Mouse (Mus musculus) left cerebral cortex, postnatal 4 days (tissue): ENCODE measurements at regions not wholly inside any gene's neighbourhood (a gene's known extent, or its start where the extent isn't known, plus 50 kb on each side); places are given as distances from the start of the nearest gene placed in this dataset.
"Not testable (repeated sequence)": the region's sequence is repeated elsewhere in the genome, so short reads cannot be mapped to it uniquely, and the experiment has no call there.

Experiments
- DNase-seq: peaks from one replicate; pipeline ENCODE4 v3.0.0-alpha.2; 2022
- intact Hi-C: fragments of 180-260 bp; cut with DNase I; formaldehyde crosslinking; loops from one replicate; pipeline ENCODE4 v1.15.1; 2025

DNA sequence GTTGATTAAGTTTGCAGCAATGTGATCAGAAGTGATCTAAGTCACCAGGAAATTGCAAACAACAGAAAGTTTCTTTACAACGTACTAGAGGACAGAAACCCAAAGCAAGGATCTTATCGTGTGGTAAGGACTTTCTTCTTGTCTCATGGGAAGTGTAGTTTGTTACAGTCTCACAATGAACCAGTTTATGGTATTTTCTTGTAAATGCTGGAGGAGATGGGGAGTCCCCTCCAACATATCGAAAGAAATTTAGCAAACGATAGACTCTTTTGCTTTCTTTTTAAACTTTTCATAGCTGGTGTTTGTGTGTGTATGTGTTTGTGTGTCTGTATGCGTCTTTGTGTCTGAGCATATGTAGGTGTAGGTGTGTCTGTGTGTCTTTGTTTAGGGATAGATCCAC, 453.0 kb upstream of the Dab2 start:
- intact Hi-C loops = loop anchor here (10.0 kb wide), 1 partner anchor 802 kb away; no protein-coding TSS in a partner anchor
- DNase-seq = no peak

DNA sequence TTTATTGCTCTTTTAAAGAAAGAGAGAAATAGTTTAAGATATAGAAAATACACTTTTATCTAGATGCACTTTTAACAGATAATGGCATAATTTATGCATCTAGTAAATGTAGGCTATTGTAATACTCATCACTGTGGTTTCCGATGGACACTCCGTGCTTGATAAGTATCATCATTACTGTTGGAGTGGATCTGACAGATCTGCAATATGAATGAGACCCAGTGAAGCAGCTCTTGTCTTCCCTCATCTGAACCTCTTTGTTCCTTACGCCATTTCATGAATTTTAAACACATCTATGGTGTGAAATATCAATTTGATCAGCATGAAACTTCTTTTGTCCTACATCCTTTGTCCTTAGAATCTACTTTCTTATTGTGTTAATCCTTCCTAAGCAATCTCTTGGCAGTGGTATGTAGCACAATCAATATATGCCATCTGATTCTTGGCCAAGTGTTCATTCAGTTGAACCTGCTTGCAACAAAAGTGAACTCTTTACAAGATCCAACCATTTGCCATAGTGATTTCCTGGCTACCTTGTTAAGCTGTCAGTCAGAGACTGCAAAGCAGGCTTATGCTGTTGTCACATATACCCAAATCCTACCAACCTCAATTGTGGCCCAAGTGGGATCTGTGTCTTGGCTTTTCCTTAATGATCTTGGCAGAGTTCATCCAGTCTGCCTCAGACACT, 452.0 kb upstream of the Dab2 start:
- no peak for DNase-seq
- intact Hi-C loops = loop anchor here (10.0 kb wide), 1 partner anchor 803 kb away; no protein-coding TSS in a partner anchor

DNA sequence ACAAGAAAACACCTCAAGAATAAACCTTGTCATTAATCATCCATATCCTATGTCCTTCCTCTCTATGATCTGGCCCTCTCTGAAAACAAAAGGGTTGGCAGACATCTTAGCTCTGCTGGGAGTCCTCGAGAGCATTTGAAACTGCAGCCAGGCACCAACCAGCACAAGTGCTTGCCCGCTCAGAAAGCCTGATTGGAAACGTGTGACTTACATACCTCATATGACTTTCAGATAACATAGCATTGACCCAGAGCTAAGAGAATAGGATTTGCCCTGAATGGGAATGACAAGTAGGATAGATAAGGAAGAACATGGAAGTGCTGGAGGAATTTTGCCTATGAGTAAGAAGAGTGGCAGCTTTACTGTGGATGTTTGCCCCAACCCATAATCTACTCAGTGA, 447.1 kb upstream of the Dab2 start:
- DNase-seq = no peak

GRCm38 (mm10) chr15:5869289-5869688, 430.3 kb upstream of the Dab2 start:
- no peak for DNase-seq
- intact Hi-C loops = no loop called here

More for the DNA sequence above, 447.1 kb upstream of the Dab2 start:
- intact Hi-C loops = no loop called here

DNA sequence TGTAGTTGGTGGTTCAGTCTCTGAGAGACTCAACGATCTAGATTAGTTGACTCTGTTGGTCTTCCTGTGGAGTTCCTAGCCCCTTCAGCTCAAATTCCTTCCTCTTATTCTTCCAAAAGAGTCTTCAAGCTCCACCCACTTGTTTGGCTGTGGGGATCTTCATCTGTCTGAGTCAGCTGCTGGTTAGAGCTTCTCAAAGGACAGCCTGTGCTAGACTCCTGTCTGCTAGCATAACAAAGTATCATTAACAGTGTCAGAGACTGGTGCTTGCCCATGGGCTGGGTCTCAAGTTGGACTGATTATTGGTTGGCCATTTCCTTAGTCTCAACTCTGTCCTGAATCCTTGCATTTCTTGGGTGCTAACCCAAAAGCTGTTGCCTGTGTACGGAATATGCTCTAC, 429.7 kb upstream of the Dab2 start:
- no peak for DNase-seq
- intact Hi-C loops = no loop called here

GRCm38 (mm10) chr15:5872042-5872441, 427.5 kb upstream of the Dab2 start:
- DNase-seq = no peak
- intact Hi-C loops = no loop called here

GRCm38 (mm10) chr15:5877749-5878148, 421.8 kb upstream of the Dab2 start:
- intact Hi-C loops = no loop called here
- no peak for DNase-seq

DNA sequence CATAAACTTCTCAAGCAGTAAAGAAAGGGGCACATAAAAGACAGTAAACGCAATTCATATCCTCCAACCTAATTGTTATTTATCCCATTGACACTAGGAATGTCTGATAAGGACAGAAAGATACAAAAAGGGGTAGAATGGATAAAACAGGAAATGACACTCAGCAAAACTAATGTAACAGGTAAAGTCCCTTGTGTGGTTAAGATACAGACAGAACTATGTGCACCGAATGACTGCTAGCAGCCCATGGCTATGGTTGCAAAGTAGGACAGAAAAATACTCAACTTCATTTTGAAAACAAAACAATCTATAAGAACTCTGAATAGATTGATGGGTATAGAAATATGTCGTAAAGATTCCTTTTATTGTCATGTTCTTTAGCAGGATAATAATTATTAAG, 408.4 kb upstream of the Dab2 start:
- no peak for DNase-seq
- intact Hi-C loops = no loop called here

DNA sequence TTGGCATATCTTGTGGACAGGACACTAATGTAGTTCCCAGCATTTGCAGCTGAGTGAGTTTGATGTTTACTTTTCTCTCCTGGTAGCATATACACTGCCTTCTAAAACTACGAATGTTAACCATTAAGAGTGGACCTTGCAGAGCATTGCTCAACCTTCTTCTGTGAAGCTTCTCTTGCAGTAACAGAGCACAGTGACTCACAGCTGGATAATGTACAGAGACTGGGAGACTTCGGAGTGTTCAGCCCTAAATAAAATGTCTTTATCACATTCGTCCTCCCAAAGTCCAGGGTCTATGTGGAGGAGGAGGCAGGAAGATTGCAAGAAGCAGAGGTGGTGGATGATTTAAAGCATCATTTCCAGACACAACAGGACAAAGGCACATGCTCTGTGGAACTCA, 407.6 kb upstream of the Dab2 start:
- intact Hi-C loops = no loop called here
- no peak for DNase-seq

GRCm38 (mm10) chr15:5895688-5896470, 403.7 kb upstream of the Dab2 start:
- DNase-seq, intact Hi-C loops: not testable (repeated sequence)

DNA sequence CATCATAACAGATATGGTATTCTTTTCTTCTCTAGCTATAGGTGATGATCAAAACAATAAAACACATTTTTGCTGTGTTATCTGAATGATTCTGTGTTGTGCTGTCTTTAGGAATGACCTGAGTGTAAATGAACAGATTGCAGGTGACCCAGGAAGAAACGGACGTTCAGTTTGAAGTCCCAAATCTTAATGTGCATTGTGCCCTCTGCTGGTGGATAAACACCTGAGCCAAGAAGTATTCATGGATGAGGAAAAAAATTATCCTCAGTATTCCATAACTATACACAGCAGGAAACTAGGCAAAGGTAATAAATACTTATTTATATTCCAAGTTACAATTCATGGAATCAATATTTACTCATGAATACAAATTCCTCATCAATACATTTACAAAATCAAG, 384.3 kb upstream of the Dab2 start:
- peak; percentile 23 for DNase-seq

DNA sequence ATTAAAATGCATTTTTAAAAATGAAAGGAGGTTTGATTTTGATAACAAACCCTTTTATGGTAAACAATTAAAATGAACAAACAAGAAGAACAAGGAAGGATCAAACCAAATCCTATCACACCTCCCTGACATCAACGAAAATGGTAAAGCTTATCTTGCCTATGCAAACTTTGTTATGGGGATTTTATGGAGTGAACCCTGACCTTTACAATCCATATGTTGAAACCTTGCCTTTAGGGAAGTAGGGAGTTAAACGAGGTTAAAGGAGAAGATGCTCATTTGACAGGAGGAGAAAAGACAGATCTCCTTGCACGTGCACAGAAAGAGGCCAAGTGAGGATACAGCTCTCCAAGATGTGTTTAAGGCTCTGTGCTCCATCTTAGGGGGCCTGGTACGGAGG, 379.5 kb upstream of the Dab2 start:
- intact Hi-C loops = no loop called here
- DNase-seq = no peak

More for the DNA sequence above, 384.3 kb upstream of the Dab2 start:
- intact Hi-C loops = loop anchor here (5.0 kb wide), 2 partner anchors 438 to 678 kb away; no protein-coding TSS in a partner anchor

GRCm38 (mm10) chr15:5927768-5928167, 371.8 kb upstream of the Dab2 start:
- no peak for DNase-seq
- intact Hi-C loops = no loop called here

DNA sequence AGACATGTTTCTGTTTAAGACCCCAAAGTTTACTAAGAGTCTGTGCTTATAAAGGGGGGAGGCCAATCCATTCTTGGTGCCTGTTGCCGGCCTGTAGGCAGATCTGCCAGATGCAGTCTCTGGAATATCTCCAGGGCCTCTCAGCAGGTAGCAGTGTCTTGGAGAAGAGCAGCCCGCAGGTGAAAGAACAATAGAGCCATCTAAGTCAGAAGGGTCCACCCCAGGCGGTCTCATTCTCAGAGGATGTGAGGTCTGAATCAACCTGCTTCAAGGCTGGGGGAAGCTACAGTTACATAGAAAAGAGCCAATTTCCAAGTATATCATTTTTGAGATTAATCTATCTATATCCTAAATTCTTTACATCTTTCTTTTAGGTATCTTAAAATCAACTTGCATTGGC, 366.0 kb upstream of the Dab2 start:
- peak; percentile 2 for DNase-seq

GRCm38 (mm10) chr15:5940945-5941344, 358.6 kb upstream of the Dab2 start:
- DNase-seq = no peak
- intact Hi-C loops = no loop called here

More for the DNA sequence above, 366.0 kb upstream of the Dab2 start:
- intact Hi-C loops = no loop called here

DNA sequence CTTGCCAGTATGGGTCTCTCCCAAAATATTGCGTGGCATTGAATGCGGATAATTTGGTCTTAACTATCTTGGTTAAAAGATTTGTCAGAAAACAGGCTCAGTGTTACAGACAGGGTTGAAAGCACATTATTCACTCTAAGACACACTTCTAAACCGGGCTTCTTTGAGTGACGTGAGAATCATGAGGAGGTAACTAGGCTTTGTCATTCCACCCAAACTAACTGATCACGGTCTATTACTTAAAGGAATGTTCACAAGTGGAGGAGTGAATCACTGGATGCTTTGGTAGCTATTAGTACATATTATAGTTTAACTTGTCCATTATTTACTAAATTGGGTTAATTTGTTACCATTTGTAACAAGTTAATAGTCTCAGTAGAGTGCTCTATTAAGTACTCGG, 352.9 kb upstream of the Dab2 start:
- intact Hi-C loops = no loop called here
- DNase-seq = no peak

DNA sequence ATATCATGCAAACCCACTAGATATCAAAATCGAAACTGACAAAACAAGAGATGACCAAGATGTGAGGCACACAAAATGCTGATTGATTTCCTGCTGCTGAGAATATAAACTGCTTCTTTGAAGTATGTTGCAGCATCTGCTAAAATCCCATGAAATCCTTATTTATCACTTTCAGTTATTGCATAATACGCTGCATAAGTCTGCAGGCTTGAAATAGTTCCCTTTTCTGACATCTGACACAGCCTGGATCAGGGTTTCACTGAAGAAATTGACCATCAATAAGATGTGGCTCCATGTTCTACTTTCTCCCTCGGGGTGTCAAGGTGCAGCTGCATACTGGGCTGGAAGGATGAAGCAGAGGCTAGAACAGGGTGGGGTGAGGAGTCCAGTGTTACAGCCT, 348.7 kb upstream of the Dab2 start:
- intact Hi-C loops = no loop called here
- DNase-seq = no peak

DNA sequence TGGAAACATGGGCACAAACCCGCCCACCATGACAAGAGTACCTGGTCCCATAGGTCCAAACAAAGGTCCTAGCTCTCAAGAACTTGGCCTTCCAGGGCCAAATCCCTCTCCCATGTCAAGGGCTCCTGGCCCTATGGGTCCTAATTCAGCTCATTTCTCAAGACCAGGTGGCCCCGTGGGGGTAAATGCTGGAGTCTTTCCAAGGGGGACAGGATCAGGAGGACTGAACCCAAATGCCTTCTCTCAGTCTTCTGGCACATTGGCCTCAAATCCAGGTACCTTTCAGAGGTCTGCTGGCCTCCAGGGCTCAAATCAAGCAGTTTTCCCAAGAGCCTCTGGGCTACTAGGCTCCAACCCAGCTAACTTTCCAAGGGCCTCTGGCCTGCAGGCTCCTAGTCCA, 347.9 kb upstream of the Dab2 start:
- intact Hi-C loops, DNase-seq: not testable (repeated sequence)

- intact Hi-C loops = no loop called here
- DNase-seq = no peak
Observed at GRCm38 (mm10) chr15:5953106-5953505, 346.5 kb upstream of the Dab2 start.

GRCm38 (mm10) chr15:5991351-5992065, 308.1 kb upstream of the Dab2 start:
- intact Hi-C loops = no loop called here

DNA sequence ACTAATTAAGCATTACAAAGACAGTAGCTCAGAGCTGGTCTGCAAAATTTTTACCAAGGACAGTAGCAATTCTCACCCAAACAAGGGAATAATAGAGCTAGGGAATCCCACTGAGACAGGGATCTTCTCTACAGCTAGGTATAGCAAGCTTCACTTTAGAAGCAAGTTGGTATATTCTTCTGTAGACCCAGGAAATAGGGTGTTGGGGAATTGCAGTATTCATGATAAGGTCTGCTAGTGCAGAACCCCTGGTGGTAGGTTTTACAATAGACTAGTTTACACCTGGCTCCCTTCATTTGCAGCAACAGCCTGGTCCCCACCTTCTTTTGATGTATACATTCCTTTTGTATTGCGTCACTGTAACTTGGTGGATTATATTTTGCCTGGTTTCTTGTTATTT, 307.4 kb upstream of the Dab2 start:
- intact Hi-C loops, DNase-seq: not testable (repeated sequence)

More at GRCm38 (mm10) chr15:5991351-5992065, 308.1 kb upstream of the Dab2 start:
- no peak for DNase-seq
